16 mouse cellular contexts compared by ENCODE assay signal in the genomic region with DNA sequence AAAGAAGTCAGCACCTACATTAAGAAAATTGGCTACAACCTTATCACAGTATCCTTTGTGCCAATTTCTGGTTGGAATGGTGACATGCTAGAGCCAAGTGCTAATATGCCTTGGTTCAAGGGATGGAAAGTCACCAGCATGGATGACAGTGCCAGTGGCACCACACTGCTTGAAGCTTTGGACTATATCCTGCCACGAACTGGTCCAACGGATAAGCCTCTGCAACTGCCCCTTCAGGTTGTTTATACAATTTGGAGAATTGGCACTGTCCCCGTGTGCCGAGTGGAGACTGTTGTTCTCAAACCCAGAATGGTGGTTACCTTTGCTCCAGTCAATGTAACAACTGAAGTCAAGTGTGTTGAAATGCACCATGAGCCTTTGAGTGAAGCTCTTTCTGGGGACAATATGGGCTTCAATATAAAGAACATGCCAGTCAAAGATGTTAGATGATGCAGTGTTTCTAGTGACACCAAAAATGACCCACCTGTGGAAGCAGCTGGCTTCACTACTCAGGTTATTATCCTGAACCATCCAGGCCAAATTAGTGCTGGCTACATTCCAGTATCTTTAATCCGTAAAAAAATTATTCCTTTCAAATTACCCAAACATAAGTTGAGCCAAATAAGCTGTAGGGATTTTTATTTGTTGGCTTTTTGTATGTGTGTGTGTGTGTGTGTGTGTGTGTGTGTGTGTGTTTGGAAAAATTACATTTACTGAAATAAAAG.
"Had no signal": no experiment of that assay in that cellular context is flagged by ENCODE, and none has a peak within 500 bp of the region (broad histone marks: within the 10 kb centered on the region; RNA-seq: fewer than 3 reads in every experiment).

No protein-coding gene starts in this region.

- H3K4me3 ChIP-seq: kidney, embryonic 15.5 days; limb, embryonic 10.5 days; limb, embryonic 13.5 days; midbrain, embryonic 12.5 days had no signal

- H3K36me3 ChIP-seq: kidney, embryonic 15.5 days; limb, embryonic 10.5 days; limb, embryonic 13.5 days; midbrain, embryonic 12.5 days had no signal

- H3K27me3 ChIP-seq: kidney, embryonic 15.5 days; limb, embryonic 13.5 days; midbrain, embryonic 12.5 days had no signal

- ATAC-seq: liver, postnatal 0 days; lung, postnatal 0 days; midbrain, embryonic 16.5 days had no signal

- H3K9me3 ChIP-seq: kidney, embryonic 15.5 days; limb, embryonic 10.5 days; limb, embryonic 13.5 days; midbrain, embryonic 12.5 days had no signal

- H3K4me1 ChIP-seq: kidney, embryonic 15.5 days; limb, embryonic 10.5 days; limb, embryonic 13.5 days; midbrain, embryonic 12.5 days had no signal

- H3K27ac ChIP-seq: kidney, embryonic 15.5 days; limb, embryonic 10.5 days; limb, embryonic 13.5 days; liver, embryonic 14.5 days; macrophage; midbrain, embryonic 12.5 days had no signal

- H3K4me2 ChIP-seq: kidney, embryonic 15.5 days; limb, embryonic 13.5 days; lung, embryonic 14.5 days; midbrain, embryonic 12.5 days had no signal

- DNase-seq: kidney, postnatal 10 days; kidney, postnatal 36 days; layer of hippocampus, postnatal 36 days; liver; liver, postnatal 0 days; lung, embryonic 14.5 days; thymus, adult 18-20 months; thymus, postnatal 36 days had no signal

- H3K9ac ChIP-seq: kidney, embryonic 15.5 days; limb, embryonic 13.5 days; liver, embryonic 14.5 days; liver, postnatal 0 days; lung, embryonic 14.5 days; midbrain, embryonic 12.5 days had no signal
